Mouse (Mus musculus): Measurements from ENCODE around the gene S100pbp. TPM values are rescaled to one million over a fixed set of nuclear protein-coding genes. Genes with fewer than 3 reads are reported as not detected.

Gene S100pbp
- polyA plus RNA-seq, 1 experiment from 2014 or later, result 24.5 TPM

DNA sequence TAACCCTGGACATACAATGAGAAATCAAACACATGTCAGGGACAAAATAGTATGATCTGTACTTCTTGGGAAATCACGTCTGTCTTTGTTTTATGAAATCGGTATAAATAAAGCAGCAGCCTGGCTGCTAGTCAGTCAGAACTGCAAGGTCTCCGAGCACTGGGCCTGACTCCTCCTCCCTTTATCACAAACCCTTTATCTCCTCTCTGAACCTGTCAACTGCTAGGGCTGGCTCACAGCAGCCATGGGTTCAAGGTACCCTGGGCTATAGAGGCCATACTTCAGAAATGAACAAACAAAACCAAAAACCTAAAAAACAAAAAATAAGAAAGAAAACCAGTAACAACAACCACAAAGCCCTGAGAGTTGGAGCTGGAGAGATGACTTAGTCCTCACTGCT lies 31.0 kb downstream of the S100pbp start:
- no peak overlapping the region for H3K27ac ChIP-seq (replicated peaks; ENCODE audit: low read depth, low read length)
- DNase-seq (ENCODE audit: low spot score), result no peak
- no peak overlapping the region for H3K4me3 ChIP-seq (ENCODE audit: low read depth, low read length)
- no peaks in the 10 kb centered on the region for H3K9me3 ChIP-seq (replicated peaks; ENCODE audit: control insufficient read depth, low read length)
- no peaks in the 10 kb centered on the region for H3K4me1 ChIP-seq (ENCODE audit: control insufficient read depth, insufficient read depth, low read length)
- H3K27me3 ChIP-seq (ENCODE audit: control insufficient read depth, insufficient read depth, low read length), result no peaks in the 10 kb centered on the region
- H3K4me2 ChIP-seq (ENCODE audit: low read depth, low read length), result no peak overlapping the region
- H3K9ac ChIP-seq (replicated peaks; ENCODE audit: low read length), result no peak overlapping the region
- no peak for ATAC-seq (replicated peaks; ENCODE audit: insufficient number of reproducible peaks, low FRiP score, low TSS enrichment, low read depth)
- WGBS, result 82% methylated on average over 3 of the region's 3 CpGs
- H3K36me3 ChIP-seq (replicated peaks; ENCODE audit: control insufficient read depth, insufficient read depth, low read depth, low read length), result peaks cover 3% of the 10 kb centered on the region

DNA sequence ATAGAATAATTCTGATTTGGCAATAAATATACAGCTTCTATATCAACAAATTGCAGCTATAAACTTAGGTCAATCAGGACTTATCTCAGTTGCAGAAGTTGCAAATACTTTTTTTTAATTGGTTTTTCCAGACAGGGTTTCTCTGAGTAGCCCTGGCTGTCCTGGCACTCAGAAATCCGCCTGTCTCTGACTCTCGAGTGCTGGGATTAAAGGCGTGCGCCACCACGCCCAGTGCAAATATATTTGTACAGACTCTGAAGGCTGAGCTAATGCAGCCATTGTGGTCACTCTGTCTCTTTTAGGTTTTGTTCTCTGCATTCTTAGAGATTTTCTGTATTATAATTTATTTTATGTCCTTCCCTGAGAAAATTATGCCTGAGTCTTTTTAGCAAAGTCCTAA lies 32.0 kb downstream of the S100pbp start:
- peaks cover 3% of the 10 kb centered on the region for H3K36me3 ChIP-seq (replicated peaks; ENCODE audit: control insufficient read depth, insufficient read depth, low read depth, low read length)
- WGBS, result 92% methylated on average over 5 of the region's 5 CpGs

DNA sequence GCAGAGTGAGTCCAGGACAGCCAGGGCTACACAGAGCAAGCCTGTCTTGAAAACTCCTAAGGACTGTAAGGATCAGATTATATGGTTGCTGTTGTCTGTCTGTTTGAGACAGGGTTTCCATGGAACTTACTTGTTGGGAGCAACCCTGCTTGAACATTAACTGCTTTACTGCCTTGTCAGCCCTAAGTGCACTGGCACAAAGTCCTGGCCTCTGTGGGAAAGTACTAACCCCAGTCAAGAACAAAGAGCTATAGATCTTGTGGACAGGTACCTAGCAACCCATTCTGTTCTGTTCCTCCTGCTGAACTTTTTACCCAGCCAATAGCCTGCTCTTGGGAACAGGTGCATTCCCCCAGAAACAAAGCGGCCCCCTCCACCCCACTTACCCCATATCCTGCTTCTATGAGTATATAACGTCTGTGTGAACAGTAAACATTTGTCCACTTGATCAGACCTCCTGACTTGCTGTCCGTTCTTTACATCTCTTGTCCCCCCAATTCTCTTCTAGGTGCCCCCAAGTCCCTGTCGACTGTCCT lies 38.2 kb downstream of the S100pbp start:
- no peak for ATAC-seq (replicated peaks; ENCODE audit: insufficient number of reproducible peaks, low FRiP score, low TSS enrichment, low read depth)
- Histone ChIP-seq H3K9ac (replicated peaks; ENCODE audit: low read length) (no peak overlapping the region), H3K4me2 (ENCODE audit: low read depth, low read length) (no peak overlapping the region), H3K27me3 (ENCODE audit: control insufficient read depth, insufficient read depth, low read length) (no peaks in the 10 kb centered on the region), H3K4me3 (ENCODE audit: low read depth, low read length) (no peak overlapping the region), H3K9me3 (replicated peaks; ENCODE audit: control insufficient read depth, low read length) (no peaks in the 10 kb centered on the region), H3K27ac (replicated peaks; ENCODE audit: low read depth, low read length) (no peak overlapping the region), H3K4me1 (ENCODE audit: control insufficient read depth, insufficient read depth, low read length) (no peaks in the 10 kb centered on the region), H3K36me3 (replicated peaks; ENCODE audit: control insufficient read depth, insufficient read depth, low read depth, low read length) (peaks cover 3% of the 10 kb centered on the region)
- 93% methylated on average over 4 of the region's 4 CpGs for WGBS
- no peak for DNase-seq (ENCODE audit: low spot score)

More for the DNA sequence above, 32.0 kb downstream of the S100pbp start:
- Histone ChIP-seq H3K4me2 (ENCODE audit: low read depth, low read length) (no peak overlapping the region), H3K27ac (replicated peaks; ENCODE audit: low read depth, low read length) (no peak overlapping the region), H3K4me3 (ENCODE audit: low read depth, low read length) (no peak overlapping the region), H3K9ac (replicated peaks; ENCODE audit: low read length) (no peak overlapping the region), H3K9me3 (replicated peaks; ENCODE audit: control insufficient read depth, low read length) (no peaks in the 10 kb centered on the region), H3K4me1 (ENCODE audit: control insufficient read depth, insufficient read depth, low read length) (no peaks in the 10 kb centered on the region), H3K27me3 (ENCODE audit: control insufficient read depth, insufficient read depth, low read length) (no peaks in the 10 kb centered on the region)
- DNase-seq (ENCODE audit: low spot score) (no peak), ATAC-seq (replicated peaks; ENCODE audit: insufficient number of reproducible peaks, low FRiP score, low TSS enrichment, low read depth) (no peak)

DNA sequence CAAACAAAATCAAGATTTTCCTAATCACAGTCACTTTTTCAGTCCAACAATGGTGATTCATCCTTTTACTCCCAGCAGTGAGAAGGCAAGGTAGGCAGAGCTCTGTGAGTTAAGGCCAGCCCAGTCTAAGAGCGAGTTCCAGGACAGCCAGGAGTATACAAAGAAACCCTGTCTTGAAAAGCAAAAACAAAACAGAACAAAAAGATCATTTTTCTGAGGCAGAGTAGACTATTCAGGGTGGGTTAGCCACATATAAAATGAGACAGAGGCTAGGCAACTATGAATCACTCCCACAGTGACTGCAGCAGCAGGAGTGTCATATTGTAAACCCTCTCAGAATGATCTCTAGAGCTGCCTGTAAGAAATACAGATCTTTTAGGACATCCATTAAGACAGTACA lies 40.2 kb downstream of the S100pbp start:
- H3K27me3 ChIP-seq (ENCODE audit: control insufficient read depth, insufficient read depth, low read length), result no peaks in the 10 kb centered on the region
- H3K9ac ChIP-seq (replicated peaks; ENCODE audit: low read length), result no peak overlapping the region
- ATAC-seq (replicated peaks; ENCODE audit: insufficient number of reproducible peaks, low FRiP score, low TSS enrichment, low read depth), result no peak
- H3K36me3 ChIP-seq (replicated peaks; ENCODE audit: control insufficient read depth, insufficient read depth, low read depth, low read length), result no peaks in the 10 kb centered on the region; the same call in none of the 2 replicates
- no peak for DNase-seq (ENCODE audit: low spot score)
- no peaks in the 10 kb centered on the region for H3K9me3 ChIP-seq (replicated peaks; ENCODE audit: control insufficient read depth, low read length)
- H3K4me3 ChIP-seq (ENCODE audit: low read depth, low read length), result no peak overlapping the region
- no peak overlapping the region for H3K27ac ChIP-seq (replicated peaks; ENCODE audit: low read depth, low read length)
- no peak overlapping the region for H3K4me2 ChIP-seq (ENCODE audit: low read depth, low read length)
- WGBS, result 72% methylated on average over 1 of the region's 1 CpGs
- no peaks in the 10 kb centered on the region for H3K4me1 ChIP-seq (ENCODE audit: control insufficient read depth, insufficient read depth, low read length)

DNA sequence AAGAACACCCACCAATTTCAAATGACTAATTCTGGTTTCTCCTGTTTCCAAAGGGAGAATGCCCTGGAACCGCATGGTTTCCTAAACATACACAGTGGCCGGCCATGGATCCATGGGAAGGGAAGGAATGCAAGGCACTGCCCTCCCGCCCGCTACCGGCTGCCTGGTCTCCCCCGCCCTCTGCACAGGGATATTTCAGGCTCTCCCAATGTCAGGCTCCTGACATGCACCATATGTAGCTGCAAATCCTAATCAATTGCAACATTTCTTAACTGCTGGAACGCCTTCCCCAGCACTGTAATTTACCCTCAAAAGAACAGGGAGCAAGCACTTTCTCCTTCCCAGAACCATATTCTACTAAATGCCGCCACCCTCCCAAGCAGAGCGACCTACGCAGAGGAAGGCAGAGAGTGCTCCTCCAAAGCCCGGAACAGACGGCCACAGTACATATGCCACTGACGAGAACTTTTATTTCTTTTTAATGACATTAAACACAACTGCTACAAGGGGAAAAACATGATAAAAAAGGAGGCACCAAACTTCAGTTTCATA lies 41.9 kb downstream of the S100pbp start:
- no peaks in the 10 kb centered on the region for H3K27me3 ChIP-seq (ENCODE audit: control insufficient read depth, insufficient read depth, low read length)
- no peaks in the 10 kb centered on the region for H3K4me1 ChIP-seq (ENCODE audit: control insufficient read depth, insufficient read depth, low read length)
- DNase-seq (ENCODE audit: low spot score) (no peak), ATAC-seq (replicated peaks; ENCODE audit: insufficient number of reproducible peaks, low FRiP score, low TSS enrichment, low read depth) (no peak)
- no peak overlapping the region for H3K4me3 ChIP-seq (ENCODE audit: low read depth, low read length)
- H3K4me2 ChIP-seq (ENCODE audit: low read depth, low read length), result no peak overlapping the region
- 86% methylated on average over 13 of the region's 13 CpGs for WGBS
- H3K27ac ChIP-seq (replicated peaks; ENCODE audit: low read depth, low read length), result no peak overlapping the region
- no peaks in the 10 kb centered on the region; the same call in none of the 2 replicates for H3K36me3 ChIP-seq (replicated peaks; ENCODE audit: control insufficient read depth, insufficient read depth, low read depth, low read length)
- H3K9me3 ChIP-seq (replicated peaks; ENCODE audit: control insufficient read depth, low read length), result no peaks in the 10 kb centered on the region
- no peak overlapping the region for H3K9ac ChIP-seq (replicated peaks; ENCODE audit: low read length)

DNA sequence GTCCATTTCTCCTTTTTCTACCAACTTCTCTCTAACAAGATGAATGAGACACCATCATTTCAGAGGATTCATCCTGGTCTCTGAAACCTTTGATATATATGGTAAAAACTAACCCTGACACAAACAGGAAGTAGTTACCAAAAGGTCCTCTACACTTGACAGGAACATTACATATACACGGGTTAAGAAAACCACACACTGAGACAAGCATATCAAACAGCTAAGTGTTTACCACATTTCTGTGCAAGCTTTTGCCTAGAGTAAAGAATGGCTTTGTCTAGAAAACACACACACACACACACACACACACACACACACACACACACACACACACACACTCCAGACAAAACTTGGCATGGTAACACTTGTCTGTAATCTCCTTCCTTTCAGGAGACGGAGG lies 43.1 kb downstream of the S100pbp start:
- no peak for DNase-seq (ENCODE audit: low spot score)

DNA sequence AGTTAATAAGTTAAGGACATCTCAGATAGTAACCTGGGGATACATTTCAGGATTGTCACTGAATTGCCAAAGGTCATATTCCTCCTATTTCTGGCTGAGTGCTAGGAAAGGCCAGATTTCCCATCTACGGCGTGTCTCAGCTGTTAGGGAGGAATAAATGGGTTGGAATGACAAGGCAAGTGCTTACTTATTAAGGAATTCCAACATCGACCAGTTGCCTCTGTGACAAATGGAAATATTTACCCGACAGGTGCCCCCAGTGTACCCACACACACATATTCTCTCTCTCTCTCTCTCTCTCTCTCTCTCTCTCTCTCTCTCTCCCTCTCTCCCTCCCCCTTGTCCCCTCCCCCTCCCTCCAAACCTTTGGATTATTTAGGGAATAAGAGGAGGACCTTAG lies 43.6 kb downstream of the S100pbp start:
- Histone ChIP-seq H3K9ac (replicated peaks; ENCODE audit: low read length) (no peak overlapping the region), H3K4me2 (ENCODE audit: low read depth, low read length) (no peak overlapping the region), H3K4me1 (ENCODE audit: control insufficient read depth, insufficient read depth, low read length) (no peaks in the 10 kb centered on the region), H3K27ac (replicated peaks; ENCODE audit: low read depth, low read length) (no peak overlapping the region), H3K27me3 (ENCODE audit: control insufficient read depth, insufficient read depth, low read length) (no peaks in the 10 kb centered on the region), H3K36me3 (replicated peaks; ENCODE audit: control insufficient read depth, insufficient read depth, low read depth, low read length) (no peaks in the 10 kb centered on the region; the same call in 1 of the 2 replicates), H3K4me3 (ENCODE audit: low read depth, low read length) (no peak overlapping the region), H3K9me3 (replicated peaks; ENCODE audit: control insufficient read depth, low read length) (no peaks in the 10 kb centered on the region)
- no peak for DNase-seq (ENCODE audit: low spot score)
- no peak for ATAC-seq (replicated peaks; ENCODE audit: insufficient number of reproducible peaks, low FRiP score, low TSS enrichment, low read depth)
- 86% methylated on average over 4 of the region's 4 CpGs for WGBS

More for the DNA sequence above, 43.1 kb downstream of the S100pbp start:
- Histone ChIP-seq H3K4me2 (ENCODE audit: low read depth, low read length) (no peak overlapping the region), H3K9ac (replicated peaks; ENCODE audit: low read length) (no peak overlapping the region), H3K36me3 (replicated peaks; ENCODE audit: control insufficient read depth, insufficient read depth, low read depth, low read length) (no peaks in the 10 kb centered on the region; the same call in 1 of the 2 replicates), H3K4me3 (ENCODE audit: low read depth, low read length) (no peak overlapping the region), H3K4me1 (ENCODE audit: control insufficient read depth, insufficient read depth, low read length) (no peaks in the 10 kb centered on the region), H3K9me3 (replicated peaks; ENCODE audit: control insufficient read depth, low read length) (no peaks in the 10 kb centered on the region), H3K27me3 (ENCODE audit: control insufficient read depth, insufficient read depth, low read length) (no peaks in the 10 kb centered on the region), H3K27ac (replicated peaks; ENCODE audit: low read depth, low read length) (no peak overlapping the region)
- 75% methylated on average over 2 of the region's 2 CpGs for WGBS
- ATAC-seq (replicated peaks; ENCODE audit: insufficient number of reproducible peaks, low FRiP score, low TSS enrichment, low read depth), result no peak

DNA sequence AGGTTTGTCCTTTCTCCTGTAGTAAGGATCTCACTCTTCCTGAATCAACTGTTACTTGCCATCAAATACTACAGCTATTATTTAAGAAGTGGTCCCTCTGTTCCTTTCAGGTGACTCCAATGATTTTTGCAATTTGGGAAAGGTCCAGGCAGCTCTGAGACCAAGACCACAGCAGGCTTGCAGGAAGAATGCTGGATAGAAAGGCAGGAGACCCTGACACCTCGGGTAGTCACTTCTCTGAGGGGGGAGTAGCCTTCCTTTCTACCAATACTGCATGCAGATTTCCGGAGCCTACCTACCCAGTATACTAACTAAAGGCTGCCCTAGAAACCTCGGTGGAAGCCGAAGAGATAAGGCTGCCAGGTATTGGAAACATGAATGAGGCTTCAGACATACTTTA lies 44.1 kb downstream of the S100pbp start:
- H3K9ac ChIP-seq (replicated peaks; ENCODE audit: low read length), result no peak overlapping the region
- ATAC-seq (replicated peaks; ENCODE audit: insufficient number of reproducible peaks, low FRiP score, low TSS enrichment, low read depth) (no peak), DNase-seq (ENCODE audit: low spot score) (no peak)
- H3K27me3 ChIP-seq (ENCODE audit: control insufficient read depth, insufficient read depth, low read length), result no peaks in the 10 kb centered on the region
- H3K4me3 ChIP-seq (ENCODE audit: low read depth, low read length), result no peak overlapping the region
- no peak overlapping the region for H3K27ac ChIP-seq (replicated peaks; ENCODE audit: low read depth, low read length)
- no peaks in the 10 kb centered on the region; the same call in 1 of the 2 replicates for H3K36me3 ChIP-seq (replicated peaks; ENCODE audit: control insufficient read depth, insufficient read depth, low read depth, low read length)
- H3K4me1 ChIP-seq (ENCODE audit: control insufficient read depth, insufficient read depth, low read length), result no peaks in the 10 kb centered on the region
- H3K4me2 ChIP-seq (ENCODE audit: low read depth, low read length), result no peak overlapping the region
- H3K9me3 ChIP-seq (replicated peaks; ENCODE audit: control insufficient read depth, low read length), result no peaks in the 10 kb centered on the region
- WGBS, result 70% methylated on average over 4 of the region's 4 CpGs

All from embryonic facial prominence, embryonic 11.5 days (tissue).